In genomic region chr10:116848749-116849473, GRCm38 (mm10) we compare ENCODE assay signal across 8 mouse cellular contexts. TPM values are rescaled to one million over a fixed set of nuclear protein-coding genes. Genes with fewer than 3 reads are reported as not detected.
DNase-seq lines count a peak whose midpoint lies in the region; ATAC-seq and TF ChIP-seq lines count a peak whose summit lies in the region.

No protein-coding gene starts in this region.

- no peaks in the 10 kb centered on the region for H3K4me1 ChIP-seq in forebrain, embryonic 11.5 days (replicated peaks; ENCODE audit: control insufficient read depth, insufficient read depth, low read length)
- H3K4me1 ChIP-seq in heart, embryonic 16.5 days (ENCODE audit: control insufficient read depth, insufficient read depth, low read length), result no peaks in the 10 kb centered on the region
- H3K4me1 ChIP-seq in liver, postnatal 0 days (ENCODE audit: insufficient read depth), result no peaks in the 10 kb centered on the region
- H3K4me1 ChIP-seq in neural tube, embryonic 15.5 days, result peaks cover 5% of the 10 kb centered on the region

- DNase-seq in brain, embryonic 18.5 days (ENCODE audit: low read depth, low spot score), result peak; percentile 47
- peak; percentile 90 for DNase-seq in forebrain, embryonic 11.5 days (ENCODE audit: low spot score)
- peak; percentile 80 to 92 for DNase-seq in kidney, postnatal 25 days
- peak; percentile 84 for DNase-seq in liver, postnatal 0 days
- DNase-seq in testis, postnatal 10 days (ENCODE audit: low spot score), result peak; percentile 96

- WGBS in forebrain, embryonic 11.5 days, result 21% methylated on average over 22 of the region's 22 CpGs
- WGBS in heart, embryonic 16.5 days, result 19% methylated on average over 22 of the region's 22 CpGs
- WGBS in liver, postnatal 0 days (ENCODE audit: insufficient replicate concordance), result 23% methylated on average over 22 of the region's 22 CpGs
- 24% methylated on average over 22 of the region's 22 CpGs for WGBS in neural tube, embryonic 15.5 days

- H3K27me3 ChIP-seq in forebrain, embryonic 11.5 days (ENCODE audit: control insufficient read depth, insufficient read depth, low read length), result no peaks in the 10 kb centered on the region
- no peaks in the 10 kb centered on the region for H3K27me3 ChIP-seq in heart, embryonic 16.5 days (ENCODE audit: control insufficient read depth, insufficient read depth, low read length)
- 0 out of 2 replicates have a peak, but pooled peaks cover 3% of the 10 kb centered on the region for H3K27me3 ChIP-seq in liver, postnatal 0 days (ENCODE audit: insufficient read depth, low read length)
- no peaks in the 10 kb centered on the region for H3K27me3 ChIP-seq in neural tube, embryonic 15.5 days (replicated peaks)

- no peak overlapping the region for H3K9ac ChIP-seq in forebrain, embryonic 11.5 days (ENCODE audit: low read length)
- no peak overlapping the region for H3K9ac ChIP-seq in heart, embryonic 16.5 days (ENCODE audit: low read length)
- H3K9ac ChIP-seq in liver, postnatal 0 days (replicated peaks), result no peak overlapping the region
- H3K9ac ChIP-seq in neural tube, embryonic 15.5 days (replicated peaks), result peak overlapping the region; percentile 37; the same call in 1 of the 2 replicates

- TF ChIP-seq EP300 in liver, postnatal 0 days (IDR thresholded peaks at IDR 0.05; ENCODE audit: low read depth), result no peak

- H3K36me3 ChIP-seq in forebrain, embryonic 11.5 days (ENCODE audit: control insufficient read depth, insufficient read depth, low read length), result no peaks in the 10 kb centered on the region
- H3K36me3 ChIP-seq in heart, embryonic 16.5 days (ENCODE audit: control insufficient read depth, insufficient read depth), result no peaks in the 10 kb centered on the region
- H3K36me3 ChIP-seq in liver, postnatal 0 days (replicated peaks; ENCODE audit: insufficient read depth, low read length), result no peaks in the 10 kb centered on the region
- no peaks in the 10 kb centered on the region for H3K36me3 ChIP-seq in neural tube, embryonic 15.5 days

- H3K4me3 ChIP-seq in forebrain, embryonic 11.5 days (ENCODE audit: low read depth, low read length), result no peak overlapping the region
- H3K4me3 ChIP-seq in heart, embryonic 16.5 days (ENCODE audit: low read length), result no peak overlapping the region
- H3K4me3 ChIP-seq in liver, postnatal 0 days (ENCODE audit: low read depth, low read length), result no peak overlapping the region
- H3K4me3 ChIP-seq in neural tube, embryonic 15.5 days (replicated peaks), result peak overlapping the region; percentile 24

- peak; percentile 87 for TF ChIP-seq CTCF in liver, postnatal 0 days (IDR thresholded peaks at IDR 0.05; ENCODE audit: low read depth)

- peak; percentile 66 for ATAC-seq in CD4-positive, CD25-positive, alpha-beta regulatory T cell, adult 4 months
- peak; percentile 65 for ATAC-seq in forebrain, embryonic 11.5 days (replicated peaks; ENCODE audit: low FRiP score)
- no peak; the same call in 1 of the 2 replicates for ATAC-seq in heart, embryonic 16.5 days (replicated peaks; ENCODE audit: extremely low read depth, insufficient read depth, low FRiP score)
- ATAC-seq in liver, postnatal 0 days, result no peak
- ATAC-seq in neural tube, embryonic 15.5 days (ENCODE audit: low FRiP score), result peak; percentile 76

- no peak overlapping the region for H3K27ac ChIP-seq in forebrain, embryonic 11.5 days (ENCODE audit: low read depth, low read length)
- H3K27ac ChIP-seq in heart, embryonic 16.5 days (ENCODE audit: low read length), result no peak overlapping the region
- no peak overlapping the region for H3K27ac ChIP-seq in liver, postnatal 0 days (ENCODE audit: low read depth)
- H3K27ac ChIP-seq in neural tube, embryonic 15.5 days (replicated peaks), result no peak overlapping the region

- H3K4me2 ChIP-seq in forebrain, embryonic 11.5 days (ENCODE audit: low read depth, low read length, severe bottlenecking), result peak overlapping the region; percentile 25; the same call in 1 of the 2 replicates
- peak overlapping the region; percentile 28 for H3K4me2 ChIP-seq in heart, embryonic 16.5 days (ENCODE audit: low read depth, low read length)
- no peak overlapping the region for H3K4me2 ChIP-seq in liver, postnatal 0 days (ENCODE audit: low read depth, low read length)
- peak overlapping the region; percentile 56 for H3K4me2 ChIP-seq in neural tube, embryonic 15.5 days

- no peaks in the 10 kb centered on the region for H3K9me3 ChIP-seq in forebrain, embryonic 11.5 days (ENCODE audit: control insufficient read depth, low read length)
- no peaks in the 10 kb centered on the region for H3K9me3 ChIP-seq in heart, embryonic 16.5 days (replicated peaks; ENCODE audit: control insufficient read depth, low read length)
- H3K9me3 ChIP-seq in liver, postnatal 0 days (ENCODE audit: low read length), result no peaks in the 10 kb centered on the region
- H3K9me3 ChIP-seq in neural tube, embryonic 15.5 days (replicated peaks), result no peaks in the 10 kb centered on the region

RNA-seq across cellular contexts. Expression of gene Myrfl, which starts 47.8 kb away (rescaled TPM):
- under 1 TPM in 1 of 2 experiments, not detected in 1; 0.09 TPM for polyA plus RNA-seq in CD4-positive, CD25-positive, alpha-beta regulatory T cell, adult 4 months (2017; shearing (Covaris generic))
- 0.08 and 0.17 TPM in 2 replicates for polyA plus RNA-seq in forebrain, embryonic 11.5 days (2014; fragmentation: Nextera tagmentation; extraction: Ambion mirVana)
- polyA plus RNA-seq in heart, embryonic 16.5 days (2015; fragmentation: Nextera tagmentation; extraction: Ambion mirVana), result 0.24 and 0.55 TPM in 2 replicates
- polyA plus RNA-seq in liver, postnatal 0 days (2015; fragmentation: Nextera tagmentation; extraction: Ambion mirVana), result not detected in 2 replicates
- polyA plus RNA-seq in neural tube, embryonic 15.5 days (2015; fragmentation: Nextera tagmentation; extraction: Ambion mirVana), result 0.27 TPM in 1 of 2 replicates, not detected in the other

Comparison
In these comparisons a context has a peak if more than half of its experiments do, and no peak if none do; other contexts are left out.
1. ATAC-seq: peak in CD4-positive, CD25-positive, alpha-beta regulatory T cell, adult 4 months (single experiment), forebrain, embryonic 11.5 days (single experiment) and neural tube, embryonic 15.5 days (single experiment); none in heart, embryonic 16.5 days (single experiment) and liver, postnatal 0 days (single experiment).
2. Peak in every context shown above with its lines, with median percentiles within 50 percentile points of each other: DNase-seq.